Mouse (Mus musculus) MEL (cell line): ENCODE data around the gene D11Wsu47e. TPM values are rescaled to one million over a fixed set of nuclear protein-coding genes. Genes with fewer than 3 reads are reported as not detected.

Source experiments
- DNase-seq: peaks from one replicate; pipeline ENCODE4 v3.0.0; 2011; ENCODE audit warnings: low read depth, low spot score
- H3K27ac ChIP-seq: 2 replicates; pipeline ENCODE4 v1.5.1; 2012; ENCODE audit warnings: low read depth, mild to moderate bottlenecking, control low read depth, low read length, moderate library complexity; ENCODE audit not compliant: control insufficient read depth
- H3K27me3 ChIP-seq, 2 experiments: fragments of 150-350 bp in 1 of 2; sonication (generic) in 1 of 2; 2 replicates each; pipeline ENCODE4 v1.6.1; 2012; ENCODE audit warnings: low read length in 2 of 2, mild to moderate bottlenecking in 2 of 2, improper control_type of control experiment in 1 of 2, moderate library complexity in 1 of 2; ENCODE audit not compliant: insufficient read depth in 2 of 2, control insufficient read depth in 1 of 2
- H3K36me3 ChIP-seq, 2 experiments: 2 replicates each; pipeline ENCODE4 v1.6.1; 2012 to 2014; ENCODE audit warnings: low read length in 2 of 2, improper control_type of control experiment in 1 of 2, inconsistent platforms in 1 of 2, mild to moderate bottlenecking in 1 of 2; ENCODE audit not compliant: insufficient read depth in 2 of 2, control insufficient read depth in 1 of 2
- H3K4me1 ChIP-seq, 2 experiments: fragments of 150-350 bp in 1 of 2; sonication (generic) in 1 of 2; 2 replicates each; pipeline ENCODE4 v1.6.1; 2012; ENCODE audit warnings: low read length in 2 of 2, improper control_type of control experiment in 1 of 2, mild to moderate bottlenecking in 1 of 2; ENCODE audit not compliant: insufficient read depth in 2 of 2, control insufficient read depth in 1 of 2
- H3K4me3 ChIP-seq, 2 experiments: fragments of 150-350 bp in 1 of 2; sonication (generic) in 1 of 2; 2 replicates each; pipeline ENCODE4 v1.5.1; 2012; ENCODE audit warnings: low read depth in 2 of 2, low read length in 2 of 2, mild to moderate bottlenecking in 2 of 2, moderate library complexity in 2 of 2, control low read depth in 1 of 2, improper control_type of control experiment in 1 of 2; ENCODE audit not compliant: control insufficient read depth in 1 of 2, insufficient read depth in 1 of 2
- H3K79me2 ChIP-seq: 2 replicates; pipeline ENCODE4 v1.6.1; 2012; ENCODE audit warnings: mild to moderate bottlenecking, low read length, moderate library complexity; ENCODE audit not compliant: control insufficient read depth, poor library complexity, insufficient read depth
- H3K9ac ChIP-seq: 2 replicates; pipeline ENCODE4 v1.6.1; 2012; ENCODE audit warnings: low read depth, mild to moderate bottlenecking, control low read depth, low read length, moderate library complexity; ENCODE audit not compliant: control insufficient read depth, poor library complexity, severe bottlenecking
- H3K9me3 ChIP-seq: fragments of 150-350 bp; sonication (generic); replicated peaks from 2 replicates; pipeline ENCODE4 v1.6.1; 2012; ENCODE audit warnings: mild to moderate bottlenecking, low read length, improper control_type of control experiment, moderate library complexity; ENCODE audit not compliant: insufficient read depth
- BHLHE40 ChIP-seq: IDR thresholded peaks from 2 replicates; pipeline ENCODE4 v1.6.1; 2012; ENCODE audit warnings: low read depth, mild to moderate bottlenecking, inconsistent platforms, low read length, improper control_type of control experiment, borderline replicate concordance
- CHD1 ChIP-seq: IDR thresholded peaks from 2 replicates; pipeline ENCODE4 v1.6.1; 2012; ENCODE audit warnings: low read depth, mild to moderate bottlenecking, inconsistent platforms, low read length, improper control_type of control experiment
- CTCF ChIP-seq, 3 experiments: IDR thresholded peaks in 2 of 3; conservative IDR thresholded peaks in 1 of 3; 2 replicates each; pipeline ENCODE4 v1.5.1; 2011 to 2012; ENCODE audit warnings: low read length in 3 of 3, low read depth in 2 of 3, mild to moderate bottlenecking in 2 of 3, improper control_type of control experiment in 1 of 3, inconsistent platforms in 1 of 3, mixed read lengths in 1 of 3, moderate library complexity in 1 of 3; ENCODE audit not compliant: control insufficient read depth in 1 of 3, insufficient read depth in 1 of 3, poor library complexity in 1 of 3, severe bottlenecking in 1 of 3
- E2F4 ChIP-seq: IDR thresholded peaks from 2 replicates; pipeline ENCODE4 v1.6.1; 2011; ENCODE audit warnings: low read depth, low read length, improper control_type of control experiment, borderline replicate concordance
- ELF1 ChIP-seq: IDR thresholded peaks from 2 replicates; pipeline ENCODE4 v1.6.1; 2014; ENCODE audit warnings: low read depth, mild to moderate bottlenecking, inconsistent platforms, low read length, improper control_type of control experiment, moderate library complexity
- EP300 ChIP-seq, 2 experiments: IDR thresholded peaks; 2 replicates each; pipeline ENCODE4 v1.6.1; 2011; ENCODE audit warnings: improper control_type of control experiment in 2 of 2, low read length in 2 of 2, low read depth in 1 of 2, mild to moderate bottlenecking in 1 of 2
- ETS1 ChIP-seq: IDR thresholded peaks from 2 replicates; pipeline ENCODE4 v1.6.1; 2012; ENCODE audit warnings: low read depth, mild to moderate bottlenecking, inconsistent platforms, low read length, improper control_type of control experiment, moderate library complexity
- GATA1 ChIP-seq: IDR thresholded peaks from 2 replicates; pipeline ENCODE4 v1.6.1; 2011; ENCODE audit warnings: low read depth, low read length, improper control_type of control experiment
- HCFC1 ChIP-seq: IDR thresholded peaks from 2 replicates; pipeline ENCODE4 v1.6.1; 2012; ENCODE audit warnings: low read depth, mild to moderate bottlenecking, inconsistent platforms, low read length, improper control_type of control experiment, moderate library complexity
- MAX ChIP-seq: IDR thresholded peaks from 2 replicates; pipeline ENCODE4 v1.6.1; 2011; ENCODE audit warnings: low read length, improper control_type of control experiment
- MAZ ChIP-seq: IDR thresholded peaks from 2 replicates; pipeline ENCODE4 v1.6.1; 2012; ENCODE audit warnings: low read depth, mild to moderate bottlenecking, inconsistent platforms, low read length, improper control_type of control experiment
- MEF2A ChIP-seq: IDR thresholded peaks from 2 replicates; pipeline ENCODE4 v1.6.1; 2014; ENCODE audit warnings: low read depth, mild to moderate bottlenecking, inconsistent platforms, low read length, improper control_type of control experiment; ENCODE audit not compliant: poor library complexity, insufficient replicate concordance, severe bottlenecking; ENCODE audit errors: extremely low read depth
- NELFE ChIP-seq: IDR thresholded peaks from 2 replicates; pipeline ENCODE4 v1.6.1; 2011; ENCODE audit warnings: low read depth, low read length, improper control_type of control experiment
- POLR2A ChIP-seq, 2 experiments: IDR thresholded peaks; 2 replicates each; pipeline ENCODE4 v1.6.1; 2011 to 2012; ENCODE audit warnings: low read length in 2 of 2, mild to moderate bottlenecking in 2 of 2, control low read depth in 1 of 2, improper control_type of control experiment in 1 of 2, low read depth in 1 of 2, moderate library complexity in 1 of 2; ENCODE audit not compliant: control insufficient read depth in 1 of 2, insufficient read depth in 1 of 2, poor library complexity in 1 of 2
- POLR2AphosphoS5 ChIP-seq: IDR thresholded peaks from 2 replicates; pipeline ENCODE4 v1.6.1; 2012; ENCODE audit warnings: low read depth, borderline replicate concordance, mild to moderate bottlenecking, inconsistent platforms, low read length, moderate library complexity, mixed read lengths
- RAD21 ChIP-seq: IDR thresholded peaks from 2 replicates; pipeline ENCODE4 v1.6.1; 2011; ENCODE audit warnings: mild to moderate bottlenecking, low read depth, low read length, improper control_type of control experiment
- SIN3A ChIP-seq: IDR thresholded peaks from 2 replicates; pipeline ENCODE4 v1.6.1; 2012; ENCODE audit warnings: low read length, improper control_type of control experiment, inconsistent platforms
- SMC3 ChIP-seq: IDR thresholded peaks from 2 replicates; pipeline ENCODE4 v1.6.1; 2011; ENCODE audit warnings: low read depth, low read length, improper control_type of control experiment
- TAL1 ChIP-seq: IDR thresholded peaks from 2 replicates; pipeline ENCODE4 v1.6.1; 2012; ENCODE audit warnings: mild to moderate bottlenecking, inconsistent platforms, low read length, moderate library complexity, mixed read lengths
- TBP ChIP-seq: IDR thresholded peaks from 2 replicates; pipeline ENCODE4 v1.8.0; 2011; ENCODE audit warnings: low read depth, low read length, improper control_type of control experiment
- USF1 ChIP-seq: IDR thresholded peaks from 2 replicates; pipeline ENCODE4 v1.6.1; 2014; ENCODE audit warnings: low read depth, mild to moderate bottlenecking, inconsistent platforms, low read length, improper control_type of control experiment, moderate library complexity
- USF2 ChIP-seq, 2 experiments: IDR thresholded peaks; 2 replicates each; pipeline ENCODE4 v1.6.1; 2011 to 2012; ENCODE audit warnings: improper control_type of control experiment in 2 of 2, low read length in 2 of 2, borderline replicate concordance in 1 of 2, inconsistent platforms in 1 of 2, low read depth in 1 of 2, mild to moderate bottlenecking in 1 of 2; ENCODE audit not compliant: insufficient read depth in 1 of 2
- ZKSCAN1 ChIP-seq: IDR thresholded peaks from 2 replicates; pipeline ENCODE4 v1.6.1; 2012; ENCODE audit warnings: low read depth, mild to moderate bottlenecking, inconsistent platforms, low read length, improper control_type of control experiment, moderate library complexity
- ZMIZ1 ChIP-seq: IDR thresholded peaks from 2 replicates; pipeline ENCODE4 v1.6.1; 2012; ENCODE audit warnings: low read depth, mild to moderate bottlenecking, inconsistent platforms, low read length, improper control_type of control experiment, moderate library complexity
- polyA plus RNA-seq, 2 experiments: library from polyadenylated mRNA; stranded (reverse) in 1 of 2; unstranded in 1 of 2; fragments of >175 nt in 1 of 2; fragments of >200 nt in 1 of 2; gene quantifications; 2 replicates each; pipeline versions ENCODE4 v1.2.1 to v1.2.4; 2012; ENCODE audit warnings: low replicate concordance in 2 of 2, low read depth in 1 of 2; ENCODE audit not compliant: insufficient read length in 2 of 2, insufficient read depth in 1 of 2, missing spikeins in 1 of 2
- total RNA-seq: library from RNA; depleted of rRNA; stranded (reverse); fragments of 300-350 nt; gene quantifications from 2 replicates; pipeline ENCODE4 v1.2.3, GENCODE M21; 2012

D11Wsu47e gene
- total and polyA plus RNA-seq, 3 experiments, result 25.0 to 40.6 TPM; not detected in 1

- Histone ChIP-seq H3K4me1 (no peaks in the 10 kb centered on the region; a peak in 1 of 4 replicates), H3K27me3 (no peaks in the 10 kb centered on the region), H3K27ac (no peak overlapping the region), H3K9ac (no peak overlapping the region), H3K79me2 (peaks cover 13% of the 10 kb centered on the region), H3K9me3 (no peaks in the 10 kb centered on the region), H3K4me3 (no peak overlapping the region), H3K36me3 (peaks cover 9 to 51% of the 10 kb centered on the region in 2 experiments)
- TF ChIP-seq MAX, result no peak
- TF ChIP-seq BHLHE40, result no peak
- no peak for TF ChIP-seq ZMIZ1
- TF ChIP-seq USF1, result no peak
- TF ChIP-seq GATA1, result no peak
- no peak for TF ChIP-seq MAZ
- no peak for TF ChIP-seq SIN3A
- no peak for TF ChIP-seq USF2 (IDR thresholded peaks at IDR 0.05; ENCODE audit: borderline replicate concordance in 1 of 2, insufficient read depth in 1 of 2, low read depth in 1 of 2, low read length in 2 of 2)
- no peak for TF ChIP-seq CTCF (IDR thresholded peaks at IDR 0.05 in 2 of 3, conservative IDR thresholded peaks at IDR 0.05 in 1 of 3; ENCODE audit: control insufficient read depth in 1 of 3, insufficient read depth in 1 of 3, low read depth in 2 of 3, low read length in 3 of 3, poor library complexity in 1 of 3, severe bottlenecking in 1 of 3)
- TF ChIP-seq RAD21, result no peak
- TF ChIP-seq E2F4, result no peak
- no peak for TF ChIP-seq TAL1
- TF ChIP-seq SMC3, result no peak
- no peak for TF ChIP-seq ELF1
- no peak for TF ChIP-seq POLR2A (IDR thresholded peaks at IDR 0.05; ENCODE audit: control insufficient read depth in 1 of 2, insufficient read depth in 1 of 2, low read depth in 1 of 2, low read length in 2 of 2, poor library complexity in 1 of 2)
- TF ChIP-seq HCFC1, result no peak
- TF ChIP-seq NELFE, result no peak
- TF ChIP-seq POLR2AphosphoS5, result no peak
- TF ChIP-seq MEF2A, result no peak
- no peak for TF ChIP-seq TBP
- DNase-seq, result no peak
Measured at GRCm38 (mm10) chr11:113669711-113670110, 14.5 kb upstream of the D11Wsu47e start.

DNA sequence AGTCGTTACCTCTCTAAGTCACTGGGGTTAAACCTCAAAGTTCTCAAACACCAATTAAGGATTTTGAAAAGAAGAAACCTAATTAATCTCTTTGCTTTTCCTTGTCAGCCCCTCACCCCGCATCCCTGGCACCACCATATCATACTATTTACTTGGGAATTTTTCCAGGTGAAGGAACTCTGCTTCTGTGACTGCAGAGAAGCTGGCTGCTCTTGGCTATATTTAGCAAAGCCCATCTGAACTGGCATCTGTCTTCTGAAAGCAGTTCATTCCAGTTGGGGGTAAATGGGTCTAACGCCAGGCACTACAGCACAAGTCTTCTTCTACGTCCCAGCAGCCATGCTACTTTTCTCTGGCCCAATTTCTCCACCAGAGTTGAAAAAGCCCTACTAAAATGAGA lies 10.6 kb upstream of the D11Wsu47e start:
- Histone ChIP-seq H3K9me3 (no peaks in the 10 kb centered on the region), H3K36me3 (peaks cover 3 to 56% of the 10 kb centered on the region in 2 experiments; a peak in 3 of 4 replicates), H3K4me1 (no peaks in the 10 kb centered on the region), H3K79me2 (peaks cover 30% of the 10 kb centered on the region), H3K4me3 (no peak overlapping the region), H3K27ac (no peak overlapping the region), H3K9ac (no peak overlapping the region), H3K27me3 (no peaks in the 10 kb centered on the region)
- no peak for DNase-seq
- no peak for TF ChIP-seq ZMIZ1
- TF ChIP-seq USF1, result no peak
- no peak for TF ChIP-seq TBP
- TF ChIP-seq CHD1, result no peak
- TF ChIP-seq ETS1, result no peak
- TF ChIP-seq EP300 (IDR thresholded peaks at IDR 0.05; ENCODE audit: low read depth in 1 of 2, low read length in 2 of 2), result no peak
- TF ChIP-seq ZKSCAN1, result no peak
- TF ChIP-seq, all 39 proteins: peak for 0
